Mouse (Mus musculus): ENCODE measurements around the gene Setd1a. TPM values are rescaled to one million over a fixed set of nuclear protein-coding genes. Genes with fewer than 3 reads are reported as not detected.
A peak's percentile ranks its signal among the peaks of the same experiment; 100 is the strongest.
"Not testable (repeated sequence)": the region's sequence is repeated elsewhere in the genome, so short reads cannot be mapped to it uniquely, and the experiment has no call there.

Gene Setd1a
- total RNA-seq, 2 experiments from 2014 or later: 40.0 to 53.4 TPM

DNA sequence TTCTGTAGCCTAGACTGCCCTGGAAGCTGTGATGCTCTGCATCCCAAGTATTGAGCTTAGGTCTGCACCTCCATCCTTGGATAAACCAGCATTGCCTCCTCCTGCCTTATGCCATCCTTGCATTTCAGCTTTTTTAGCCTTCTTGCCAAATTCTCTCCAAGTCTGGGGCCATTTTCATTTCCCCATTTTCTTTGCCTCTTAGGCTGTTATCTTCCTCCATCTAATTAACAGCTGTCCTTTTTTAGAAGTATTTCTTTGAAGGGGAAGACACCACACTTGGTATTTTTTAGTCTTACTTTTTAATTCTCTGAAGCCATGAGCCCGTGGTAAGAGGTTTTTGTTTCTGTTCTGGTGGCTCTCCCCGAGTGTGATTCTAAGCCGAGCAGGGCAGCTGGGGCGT, 12.8 kb upstream of the Setd1a start:
- intact Hi-C loops (cut with DNase I): no loop called here
- DNase-seq (ENCODE audit: low spot score in 2 of 2): no peak

- intact Hi-C loops (cut with DNase I): no loop called here
- no peak for DNase-seq (ENCODE audit: low spot score in 2 of 2)
Observed at GRCm38 (mm10) chr7:127765756-127766155, 10.7 kb upstream of the Setd1a start.

DNA sequence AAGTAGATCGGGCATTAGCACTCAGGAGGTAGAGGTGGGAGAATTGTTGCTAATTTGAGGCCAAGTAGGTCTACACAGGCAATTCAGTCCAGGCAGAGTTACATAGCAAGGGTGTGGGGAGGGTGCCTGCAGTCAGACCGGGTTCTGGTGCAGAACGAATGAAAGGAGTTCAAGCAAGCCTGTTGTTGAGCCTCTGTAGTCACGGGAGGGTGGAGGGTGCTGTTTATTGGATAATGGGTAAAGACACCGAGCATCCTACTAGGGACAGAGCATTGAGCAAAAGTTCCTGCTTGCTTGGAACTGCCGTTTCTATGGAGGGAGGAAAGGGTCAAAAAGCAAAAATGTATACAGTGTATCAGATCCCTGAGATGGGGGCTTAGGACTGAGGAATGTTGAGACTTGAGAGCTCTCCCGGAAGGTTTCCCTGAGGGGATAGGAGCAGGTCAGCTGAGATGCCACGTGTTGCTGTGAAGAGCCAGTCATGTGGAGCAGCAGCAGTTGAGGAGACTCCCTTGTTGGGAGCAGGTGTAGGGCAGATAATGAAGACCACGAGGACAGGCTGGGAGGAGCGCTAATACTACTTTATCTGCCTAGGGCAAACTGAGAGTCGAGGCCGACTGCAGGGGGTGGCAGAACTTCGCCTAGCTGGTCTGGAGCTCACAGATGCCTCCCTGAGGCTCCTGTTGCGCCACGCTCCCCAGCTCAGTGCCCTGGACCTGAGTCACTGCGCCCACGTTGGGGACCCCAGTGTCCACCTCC, 9.4 kb upstream of the Setd1a start:
- DNase-seq (ENCODE audit: low spot score in 2 of 2): no peak
- intact Hi-C loops (cut with DNase I): no loop called here

- intact Hi-C loops (cut with DNase I): no loop called here
- no peak for DNase-seq (ENCODE audit: low spot score in 2 of 2)
Observed at GRCm38 (mm10) chr7:127767671-127768345, 8.7 kb upstream of the Setd1a start.

DNA sequence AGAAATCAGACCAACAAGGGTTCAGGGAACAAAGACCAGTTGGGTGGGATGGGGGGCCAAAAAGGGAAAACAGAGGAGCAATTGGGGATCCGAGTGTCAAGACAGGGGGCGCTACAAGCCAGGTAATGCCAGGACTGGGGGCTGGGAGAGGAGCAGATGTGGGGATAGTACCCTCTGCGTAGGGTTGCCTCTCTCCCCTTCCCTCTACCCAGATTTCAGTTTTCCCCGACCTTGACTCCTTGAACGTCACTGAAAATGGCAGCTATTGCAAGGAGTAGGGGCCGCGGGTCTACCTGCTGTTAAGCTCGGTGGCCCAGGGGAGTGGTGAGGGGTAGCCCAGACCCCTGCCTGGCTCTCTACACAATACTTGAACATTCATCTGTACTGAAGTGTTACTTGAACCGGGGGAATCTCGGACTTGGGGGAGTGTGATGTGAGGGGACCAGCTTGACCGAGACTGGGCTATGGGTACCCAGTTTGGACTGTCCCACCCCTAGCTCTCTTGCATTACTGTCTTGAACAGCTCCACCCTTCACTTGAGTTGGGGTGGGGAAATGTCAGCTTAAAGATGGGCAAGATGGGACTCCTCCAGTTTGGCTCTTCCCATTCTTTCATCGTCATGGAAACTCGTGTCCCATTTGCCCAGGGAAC, 8.0 kb upstream of the Setd1a start:
- intact Hi-C loops (cut with DNase I): no loop called here
- DNase-seq (ENCODE audit: low spot score in 2 of 2): no peak

GRCm38 (mm10) chr7:127768997-127769593, 7.4 kb upstream of the Setd1a start:
- peak; percentile 93 to 96 for DNase-seq (ENCODE audit: low spot score in 2 of 2)
- intact Hi-C loops (cut with DNase I): no loop called here

DNA sequence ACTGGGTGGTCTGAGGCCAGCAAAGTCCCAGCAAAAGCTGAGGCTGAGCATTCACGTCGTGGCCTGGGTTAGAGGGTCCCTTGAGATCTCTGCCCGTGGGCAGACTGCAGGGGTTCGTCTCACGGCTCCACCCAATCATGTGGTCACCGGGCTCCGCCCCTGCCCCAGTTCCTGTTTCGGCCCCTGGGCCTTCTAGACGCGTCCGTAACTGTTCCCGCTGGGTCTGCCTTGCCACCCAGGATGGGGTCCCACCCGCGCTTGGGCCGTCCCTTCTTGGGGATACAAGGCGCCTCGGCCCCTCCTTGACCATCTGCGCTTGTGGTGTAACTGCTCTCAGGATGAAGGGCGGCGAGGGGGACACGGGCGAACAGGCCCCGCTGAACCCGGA, 6.8 kb upstream of the Setd1a start, which contains the start of gene Orai3:
TSS of gene Orai3 (plus strand) at position 165 of the 388 bp plus-strand sequence.
- intact Hi-C loops (cut with DNase I): no loop called here

GRCm38 (mm10) chr7:127770039-127770905, 6.2 kb upstream of the Setd1a start:
- no peak for DNase-seq (ENCODE audit: low spot score in 2 of 2)
- intact Hi-C loops (cut with DNase I): no loop called here

More for the DNA sequence above, 6.8 kb upstream of the Setd1a start, which contains the start of gene Orai3:
- peak; percentile 87 to 90 for DNase-seq (ENCODE audit: low spot score in 2 of 2)

DNA sequence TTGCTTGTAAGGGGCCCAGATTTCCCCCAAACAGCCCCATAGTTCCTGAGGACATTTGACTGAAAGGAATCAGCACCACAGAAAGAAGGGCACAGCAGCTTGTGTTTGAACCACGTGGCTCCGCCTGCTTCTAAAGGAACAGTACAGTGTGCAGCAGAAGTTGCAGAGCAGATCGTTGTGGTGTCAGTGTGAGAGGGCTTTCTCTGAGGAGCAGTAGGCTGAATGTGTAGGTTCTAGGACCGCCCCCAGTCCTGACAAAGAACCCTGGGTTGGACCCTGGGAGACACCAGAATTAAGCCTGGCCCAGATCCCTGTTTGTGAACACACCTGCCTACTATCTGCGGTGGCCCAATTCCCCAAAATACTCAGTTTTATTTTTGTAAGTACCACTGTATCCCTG, 5.2 kb upstream of the Setd1a start:
- intact Hi-C loops (cut with DNase I): no loop called here
- DNase-seq (ENCODE audit: low spot score in 2 of 2): peak in 1 of 2 experiments; percentile 64

DNA sequence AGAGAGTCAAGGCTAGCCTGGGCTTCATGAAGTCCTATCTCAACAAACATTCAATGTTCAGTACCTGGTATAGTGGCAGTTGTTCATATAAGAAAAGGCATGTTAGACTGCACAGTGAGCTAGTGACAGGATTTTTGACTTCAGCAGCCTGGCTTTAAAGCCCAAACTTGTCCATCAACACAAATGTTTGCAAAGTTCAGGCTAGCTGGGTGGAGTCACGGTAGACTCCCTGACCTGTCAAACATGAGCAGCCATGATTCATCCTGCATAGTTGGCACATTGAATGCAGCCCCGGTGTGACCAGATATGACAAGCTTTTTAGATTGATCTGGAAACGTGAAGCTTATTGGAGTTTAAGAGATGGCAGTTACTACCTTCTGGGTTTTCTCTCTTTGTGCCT, 4.4 kb upstream of the Setd1a start:
- intact Hi-C loops (cut with DNase I): no loop called here
- DNase-seq (ENCODE audit: low spot score in 2 of 2): no peak

GRCm38 (mm10) chr7:127772557-127772956, 3.9 kb upstream of the Setd1a start:
- no peak for DNase-seq (ENCODE audit: low spot score in 2 of 2)
- intact Hi-C loops (cut with DNase I): no loop called here

DNA sequence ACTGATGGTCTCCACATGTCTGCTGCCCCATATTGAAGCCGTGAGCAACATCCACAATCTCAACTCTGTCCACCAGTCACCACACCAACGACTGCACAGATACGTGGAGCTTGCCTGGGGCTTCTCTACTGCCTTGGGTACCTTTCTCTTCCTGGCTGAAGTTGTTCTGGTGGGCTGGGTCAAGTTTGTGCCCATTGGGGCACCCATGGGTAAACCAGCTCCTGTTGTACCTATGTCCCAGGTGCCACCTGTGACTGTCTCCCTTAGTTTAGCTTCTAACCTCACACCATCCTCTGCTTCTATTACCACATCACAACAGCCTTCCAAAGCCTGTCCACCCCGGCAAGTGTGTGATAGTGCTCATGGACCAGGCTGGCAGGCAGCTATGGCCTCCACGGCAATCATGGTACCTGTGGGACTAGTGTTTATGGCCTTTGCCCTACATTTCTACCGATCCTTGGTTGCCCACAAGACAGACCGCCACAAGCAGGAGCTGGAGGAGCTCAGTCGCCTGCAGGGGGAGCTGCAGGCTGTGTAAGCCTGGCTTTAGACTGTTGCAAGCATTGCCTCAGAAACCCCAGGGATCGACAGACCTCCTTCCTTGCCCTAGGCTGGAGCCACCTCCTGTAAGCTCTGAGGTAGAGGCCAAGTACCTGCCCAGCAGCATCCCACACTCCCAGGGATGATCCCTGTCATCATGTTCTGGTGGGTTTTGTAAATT, 2.6 kb upstream of the Setd1a start:
- DNase-seq (ENCODE audit: low spot score in 2 of 2): peak; percentile 37 to 47
- intact Hi-C loops (cut with DNase I): no loop called here

DNA sequence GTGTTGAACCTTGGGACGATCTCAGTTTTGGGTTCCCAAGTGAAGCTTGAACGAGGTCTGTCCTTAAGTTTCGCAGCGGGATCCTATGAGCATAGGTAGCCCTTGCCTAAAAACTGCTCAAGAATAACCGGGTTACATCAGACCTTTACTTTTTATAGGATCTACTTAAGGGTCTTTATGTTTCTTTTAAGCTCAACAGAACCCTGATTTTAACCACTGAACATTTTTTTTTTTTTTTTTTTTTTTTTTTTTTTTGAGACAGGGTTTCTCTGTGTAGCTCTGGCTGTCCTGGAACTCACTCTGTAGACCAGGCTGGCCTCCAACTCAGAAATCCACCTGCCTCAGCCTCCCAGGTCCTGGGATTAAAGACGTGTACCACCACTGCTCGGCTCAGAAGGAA, 633 bp upstream of the Setd1a start:
- intact Hi-C loops (cut with DNase I): loop anchor here (5.0 kb wide), 1 partner anchor 161 kb away; no protein-coding TSS in a partner anchor
- not testable (repeated sequence) for DNase-seq (ENCODE audit: low spot score in 2 of 2)

GRCm38 (mm10) chr7:127776878-127777473, 506 bp downstream of the Setd1a start:
- DNase-seq (ENCODE audit: low spot score in 2 of 2): peak; percentile 95 to 96
- intact Hi-C loops (cut with DNase I): loop anchor here (1.0 to 5.0 kb wide), 2 partner anchors 32 to 160 kb away; no protein-coding TSS in a partner anchor

DNA sequence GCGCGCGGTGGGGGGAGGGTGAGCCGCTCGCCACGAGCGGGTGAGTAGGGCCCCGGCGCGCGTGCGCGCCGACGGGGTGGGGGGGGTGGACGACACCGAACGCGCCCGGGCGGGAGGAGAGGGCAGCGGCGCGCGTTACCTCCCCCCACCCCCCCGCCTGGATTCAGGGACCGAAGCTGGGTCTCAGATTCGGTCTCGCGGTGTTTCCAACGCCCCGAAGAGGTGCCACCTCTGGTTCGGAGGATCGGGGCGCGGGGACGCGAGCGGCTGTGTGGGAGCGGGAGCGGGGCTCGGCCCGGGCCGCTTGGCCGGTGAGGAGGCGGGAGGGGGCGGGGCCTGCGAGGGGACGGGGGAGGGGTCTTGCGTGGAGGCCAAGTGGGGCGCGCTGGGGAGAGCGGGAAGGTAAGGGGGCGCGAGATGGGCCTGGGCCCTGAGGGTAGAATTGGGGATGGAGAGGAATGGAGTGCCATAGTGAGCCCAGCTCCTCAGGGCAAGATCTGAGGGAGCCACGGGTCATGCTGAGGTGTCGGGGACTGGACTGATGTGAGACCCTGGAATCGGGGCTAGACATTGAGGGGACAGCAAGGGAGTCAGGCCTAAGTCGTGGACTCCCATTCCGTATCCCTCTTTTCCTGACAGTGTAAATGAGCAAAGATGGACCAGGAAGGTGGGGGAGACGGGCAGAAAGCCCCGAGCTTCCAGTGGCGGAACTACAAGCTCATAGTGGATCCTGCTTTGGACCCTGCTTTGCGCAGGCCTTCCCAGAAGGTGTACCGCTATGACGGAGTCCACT, 1.2 kb downstream of the Setd1a start:
- intact Hi-C loops (cut with DNase I): loop anchor here (1.0 to 5.0 kb wide), 2 partner anchors 32 to 160 kb away; no protein-coding TSS in a partner anchor
- peak; percentile 44 to 45 for DNase-seq (ENCODE audit: low spot score in 2 of 2)

GRCm38 (mm10) chr7:127778350-127778749, 1.9 kb downstream of the Setd1a start:
- intact Hi-C loops (cut with DNase I): loop anchor here (5.0 kb wide), 1 partner anchor 159 kb away; no protein-coding TSS in a partner anchor
- DNase-seq (ENCODE audit: low spot score in 2 of 2): no peak

GRCm38 (mm10) chr7:127785308-127785707, 8.8 kb downstream of the Setd1a start, which contains the start of gene Gm49388:
TSS of gene Gm49388 (plus strand) at chr7:127785608.
- intact Hi-C loops (cut with DNase I): no loop called here
- DNase-seq (ENCODE audit: low spot score in 2 of 2): no peak

Data from left cerebral cortex, postnatal 36 days (tissue).